ENCODE assay signal across 18 mouse cellular contexts in genomic region chr13:71210658-71211251, GRCm38 (mm10).
DNase-seq lines count a peak whose midpoint lies in the region; ATAC-seq and TF ChIP-seq lines count a peak whose summit lies in the region.
"Had no signal": no experiment of that assay in that cellular context is flagged by ENCODE, and none has a peak within 500 bp of the region (broad histone marks: within the 10 kb centered on the region; RNA-seq: fewer than 3 reads in every experiment).

No protein-coding gene starts in this region.

- H3K79me2 ChIP-seq in CH12.LX (replicated peaks; ENCODE audit: control insufficient read depth, extremely low read depth, insufficient read depth, poor library complexity, severe bottlenecking): no peaks in the 10 kb centered on the region

- TF ChIP-seq EP300 in CH12.LX (IDR thresholded peaks at IDR 0.05; ENCODE audit: low read length): peak; percentile 36; the same call in 1 of the 2 replicates

- in situ Hi-C loops in CH12.LX (cut with MboI; ENCODE audit: low pct_ligation_motif_present, low pct_unique_long_range_greater_than_20kb, low sequenced_read_pairs): no loop called here

- H3K4me2 ChIP-seq in forebrain, postnatal 0 days (ENCODE audit: low read depth): no peak overlapping the region
- H3K4me2 ChIP-seq in CH12.LX (ENCODE audit: insufficient read depth, low read depth, poor library complexity, severe bottlenecking): no peak overlapping the region
- no peak overlapping the region for H3K4me2 ChIP-seq in midbrain, embryonic 15.5 days
- H3K4me2 ChIP-seq: neural tube, embryonic 13.5 days had no signal

- H3K9me3 ChIP-seq in forebrain, embryonic 10.5 days: no peaks in the 10 kb centered on the region
- H3K9me3 ChIP-seq in forebrain, postnatal 0 days (ENCODE audit: low read length): no peaks in the 10 kb centered on the region
- H3K9me3 ChIP-seq in CH12.LX (replicated peaks; ENCODE audit: low read length): no peaks in the 10 kb centered on the region
- no peaks in the 10 kb centered on the region for H3K9me3 ChIP-seq in midbrain, embryonic 15.5 days
- H3K9me3 ChIP-seq: heart, embryonic 10.5 days; neural tube, embryonic 13.5 days had no signal

- no peak overlapping the region for H3K27ac ChIP-seq in forebrain, embryonic 10.5 days
- no peak overlapping the region for H3K27ac ChIP-seq in forebrain, postnatal 0 days (ENCODE audit: low read depth, low read length)
- no peak overlapping the region for H3K27ac ChIP-seq in CH12.LX (ENCODE audit: insufficient read depth, low read depth)
- H3K27ac ChIP-seq in midbrain, embryonic 15.5 days: peak overlapping the region; percentile 40
- H3K27ac ChIP-seq: gastrocnemius, adult 2 months; heart, embryonic 10.5 days; neural tube, embryonic 13.5 days had no signal

- H3K36me3 ChIP-seq in forebrain, embryonic 10.5 days (replicated peaks): no peaks in the 10 kb centered on the region
- no peaks in the 10 kb centered on the region for H3K36me3 ChIP-seq in forebrain, postnatal 0 days (ENCODE audit: insufficient read depth)
- H3K36me3 ChIP-seq in CH12.LX (replicated peaks in 1 of 2; ENCODE audit: control insufficient read depth in 1 of 2, insufficient read depth in 1 of 2, low read length in 1 of 2): no peaks in the 10 kb centered on the region
- no peaks in the 10 kb centered on the region for H3K36me3 ChIP-seq in midbrain, embryonic 15.5 days (replicated peaks)
- H3K36me3 ChIP-seq: heart, embryonic 10.5 days; neural tube, embryonic 13.5 days had no signal

- ATAC-seq in forebrain, postnatal 0 days: no peak
- ATAC-seq in midbrain, embryonic 15.5 days (replicated peaks): no peak

- H3K27me3 ChIP-seq in forebrain, embryonic 10.5 days (ENCODE audit: poor library complexity, severe bottlenecking): peaks cover 22% of the 10 kb centered on the region; the same call in 1 of the 2 replicates
- H3K27me3 ChIP-seq in forebrain, postnatal 0 days (ENCODE audit: insufficient read depth, low read length): no peaks in the 10 kb centered on the region
- H3K27me3 ChIP-seq in CH12.LX (replicated peaks): no peaks in the 10 kb centered on the region
- peaks cover 4% of the 10 kb centered on the region; the same call in 1 of the 2 replicates for H3K27me3 ChIP-seq in midbrain, embryonic 15.5 days (replicated peaks)
- H3K27me3 ChIP-seq: neural tube, embryonic 13.5 days had no signal

- no peak for TF ChIP-seq RAD21 in CH12.LX (IDR thresholded peaks at IDR 0.05; ENCODE audit: low read depth, low read length)

- dilution Hi-C loops in CH12.LX (cut with MboI; ENCODE audit: extremely low pct_ligation_motif_present, extremely low pct_unique_long_range_greater_than_20kb, low sequenced_read_pairs): no loop called here

- WGBS in forebrain, embryonic 10.5 days: 15% methylated on average over 7 of the region's 7 CpGs
- WGBS in forebrain, postnatal 0 days: 22% methylated on average over 7 of the region's 7 CpGs
- WGBS in midbrain, embryonic 15.5 days: 15% methylated on average over 7 of the region's 7 CpGs

- intact Hi-C loops in heart, postnatal 25 days (cut with DNase I): no loop called here

- H3K4me3 ChIP-seq in forebrain, embryonic 10.5 days: no peak overlapping the region
- no peak overlapping the region for H3K4me3 ChIP-seq in forebrain, postnatal 0 days (ENCODE audit: low read depth, low read length)
- no peak overlapping the region for H3K4me3 ChIP-seq in CH12.LX (replicated peaks in 1 of 3; ENCODE audit: low read depth in 2 of 3, low read length in 2 of 3, poor library complexity in 1 of 3)
- H3K4me3 ChIP-seq in midbrain, embryonic 15.5 days: no peak overlapping the region
- H3K4me3 ChIP-seq: erythroblast, embryonic 14.5 days; gastrocnemius, adult 2 months; heart, embryonic 10.5 days; neural tube, embryonic 13.5 days had no signal

- TF ChIP-seq CTCF in forebrain, postnatal 0 days (IDR thresholded peaks at IDR 0.05; ENCODE audit: low read depth): no peak
- TF ChIP-seq CTCF in CH12.LX (conservative IDR thresholded peaks at IDR 0.05 in 1 of 2, IDR thresholded peaks at IDR 0.05 in 1 of 2; ENCODE audit: low read depth in 2 of 2, low read length in 2 of 2): no peak

- H3K4me1 ChIP-seq in forebrain, embryonic 10.5 days: peaks cover 19% of the 10 kb centered on the region
- H3K4me1 ChIP-seq in forebrain, postnatal 0 days (ENCODE audit: insufficient read depth): 0 out of 2 replicates have a peak, but pooled peaks cover 5% of the 10 kb centered on the region
- peaks cover 4 to 17% of the 10 kb centered on the region in 2 experiments for H3K4me1 ChIP-seq in CH12.LX (ENCODE audit: control insufficient read depth in 1 of 2, insufficient read depth in 2 of 2)
- peaks cover 11% of the 10 kb centered on the region for H3K4me1 ChIP-seq in midbrain, embryonic 15.5 days
- H3K4me1 ChIP-seq: heart, embryonic 10.5 days; neural tube, embryonic 13.5 days had no signal

- peak; percentile 16 for DNase-seq in forebrain, embryonic 10.5 days (ENCODE audit: extremely low spot score, low spot score)
- no peak for DNase-seq in forebrain, postnatal 0 days
- DNase-seq in CH12.LX (ENCODE audit: extremely low read depth): peak; percentile 16
- DNase-seq in gonadal fat pad, adult 2 months (ENCODE audit: low read depth): peak; percentile 42
- DNase-seq in layer of hippocampus, postnatal 36 days: no peak
- DNase-seq in cerebellum, adult 9-10 months: no peak
- DNase-seq in heart, postnatal 25 days (ENCODE audit: low spot score): no peak
- DNase-seq: adrenal gland, postnatal 10 days; cerebellum, postnatal 25 days; gastrocnemius, adult 2 months; heart, postnatal 36 days; kidney, adult 11 months; kidney, postnatal 36 days; lung, postnatal 14 days had no signal

- TF ChIP-seq POLR2A in CH12.LX (IDR thresholded peaks at IDR 0.05; ENCODE audit: low read depth, low read length): no peak

- no peak overlapping the region for H3K9ac ChIP-seq in forebrain, postnatal 0 days
- peak overlapping the region; percentile 1; the same call in 1 of the 2 replicates for H3K9ac ChIP-seq in CH12.LX (ENCODE audit: insufficient read depth, low read depth)
- no peak overlapping the region for H3K9ac ChIP-seq in midbrain, embryonic 15.5 days
- H3K9ac ChIP-seq: neural tube, embryonic 13.5 days had no signal

TF ChIP-seq in CH12.LX, 34 proteins besides CTCF, POLR2A, EP300 and RAD21:
- TF ChIP-seq SMC3 (IDR thresholded peaks at IDR 0.05; ENCODE audit: low read depth, low read length): no peak
- no peak; the same call in 1 of the 2 replicates for TF ChIP-seq JUND (conservative IDR thresholded peaks at IDR 0.05; ENCODE audit: low read depth, low read length)
- peak; percentile 15; the same call in 1 of the 2 replicates for TF ChIP-seq JUN (IDR thresholded peaks at IDR 0.05; ENCODE audit: insufficient read depth, low read depth, low read length)

Comparison
In these comparisons a context has a peak if more than half of its experiments do, and no peak if none do; other contexts are left out.
1. DNase-seq: peak in forebrain, embryonic 10.5 days (single experiment), CH12.LX (single experiment) and gonadal fat pad, adult 2 months (single experiment); none in forebrain, postnatal 0 days (single experiment), layer of hippocampus, postnatal 36 days (0 of 2), cerebellum, adult 9-10 months (single experiment) and heart, postnatal 25 days (single experiment).